In the genomic region with DNA sequence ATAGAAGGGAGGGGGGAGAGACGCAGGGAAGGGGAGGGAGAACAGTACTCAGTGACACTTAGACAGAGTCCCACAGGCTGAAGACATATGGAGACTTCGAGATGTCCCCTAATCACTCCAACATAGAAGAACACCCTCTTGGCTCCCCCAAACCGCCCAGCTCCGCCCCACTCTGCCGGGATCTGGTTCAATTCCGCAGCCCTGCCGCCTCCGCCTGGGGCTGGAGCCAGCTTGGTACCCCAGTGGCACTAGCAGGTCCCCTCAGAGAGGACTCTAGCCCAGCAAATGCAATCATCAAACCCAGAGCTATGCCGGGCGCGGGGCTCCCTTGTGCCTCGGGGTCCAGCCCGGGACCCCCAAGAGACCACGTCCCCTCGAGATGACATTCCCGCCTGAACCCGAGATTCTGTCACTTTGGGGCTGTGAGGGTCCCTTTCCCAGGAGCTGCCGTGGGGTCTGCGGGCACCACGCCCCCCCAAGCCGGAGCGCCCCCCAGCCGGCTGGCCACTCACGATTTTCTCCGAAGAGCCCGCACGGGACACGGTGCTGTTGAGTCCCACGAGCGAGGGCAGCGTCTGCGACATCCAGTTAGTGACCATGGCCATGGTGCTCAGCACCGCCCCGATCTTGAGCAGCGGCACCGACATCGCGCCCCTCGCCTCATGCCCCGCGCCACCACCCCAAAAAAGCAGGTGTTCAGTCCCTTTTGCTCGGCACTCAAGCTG, we compare ENCODE assay signal across 8 mouse cellular contexts. TPM values are rescaled to one million over a fixed set of nuclear protein-coding genes. Genes with fewer than 3 reads are reported as not detected.
DNase-seq lines count a peak whose midpoint lies in the region; ATAC-seq and TF ChIP-seq lines count a peak whose summit lies in the region.

No protein-coding gene starts in this region.

- peaks cover 68% of the 10 kb centered on the region for H3K27me3 ChIP-seq in kidney, embryonic 15.5 days
- H3K27me3 ChIP-seq in ES-Bruce4 (ENCODE audit: control insufficient read depth, insufficient read depth, low read length, poor library complexity, severe bottlenecking), result peaks cover 14% of the 10 kb centered on the region
- H3K27me3 ChIP-seq in liver, embryonic 12.5 days (replicated peaks), result peaks cover 73% of the 10 kb centered on the region

- no peak for TF ChIP-seq EP300 in ES-Bruce4 (IDR thresholded peaks at IDR 0.05; ENCODE audit: insufficient read depth, low read depth, low read length)

- H3K9ac ChIP-seq in kidney, embryonic 15.5 days, result peak overlapping the region; percentile 35; the same call in 1 of the 2 replicates
- H3K9ac ChIP-seq in ES-Bruce4 (ENCODE audit: low read depth, poor library complexity, severe bottlenecking), result peak overlapping the region; percentile 31; the same call in 1 of the 2 replicates
- no peak overlapping the region for H3K9ac ChIP-seq in liver, embryonic 12.5 days

- no peaks in the 10 kb centered on the region for H3K36me3 ChIP-seq in kidney, embryonic 15.5 days
- H3K36me3 ChIP-seq in ES-Bruce4 (ENCODE audit: control insufficient read depth, insufficient read depth, low read length, poor library complexity, severe bottlenecking), result no peaks in the 10 kb centered on the region
- no peaks in the 10 kb centered on the region for H3K36me3 ChIP-seq in liver, embryonic 12.5 days

- TF ChIP-seq POLR2A in ES-Bruce4 (IDR thresholded peaks at IDR 0.05; ENCODE audit: insufficient read depth, low read length), result no peak
- TF ChIP-seq POLR2A in embryonic fibroblast, embryonic 13.5 days (IDR thresholded peaks at IDR 0.05; ENCODE audit: low read depth, low read length), result no peak

- peaks cover 31% of the 10 kb centered on the region for H3K4me1 ChIP-seq in kidney, embryonic 15.5 days
- H3K4me1 ChIP-seq in ES-Bruce4 (ENCODE audit: control insufficient read depth, insufficient read depth, low read length), result no peaks in the 10 kb centered on the region
- no peaks in the 10 kb centered on the region; the same call in none of the 2 replicates for H3K4me1 ChIP-seq in embryonic fibroblast, embryonic 13.5 days (ENCODE audit: control insufficient read depth, insufficient read depth, low read length)
- peaks cover 20% of the 10 kb centered on the region for H3K4me1 ChIP-seq in liver, embryonic 12.5 days

- H3K9me3 ChIP-seq in kidney, embryonic 15.5 days (replicated peaks), result no peaks in the 10 kb centered on the region
- no peaks in the 10 kb centered on the region for H3K9me3 ChIP-seq in ES-Bruce4 (replicated peaks; ENCODE audit: control insufficient read depth, insufficient read depth, low read length, poor library complexity, severe bottlenecking)
- no peaks in the 10 kb centered on the region for H3K9me3 ChIP-seq in liver, embryonic 12.5 days (replicated peaks)

- no peak for DNase-seq in kidney, adult 8-10 months
- DNase-seq in MN1 (ENCODE audit: low spot score), result no peak
- no peak for DNase-seq in layer of hippocampus, adult 9-11 months
- no peak for DNase-seq in spleen, postnatal 4 days (ENCODE audit: low spot score in 2 of 2)

- H3K27ac ChIP-seq in kidney, embryonic 15.5 days, result no peak overlapping the region
- H3K27ac ChIP-seq in ES-Bruce4 (ENCODE audit: insufficient read depth, low read length), result no peak overlapping the region
- no peak overlapping the region for H3K27ac ChIP-seq in embryonic fibroblast, embryonic 13.5 days (ENCODE audit: insufficient read depth, low read length)
- H3K27ac ChIP-seq in liver, embryonic 12.5 days, result no peak overlapping the region

- ATAC-seq in kidney, embryonic 15.5 days (replicated peaks; ENCODE audit: low FRiP score), result no peak
- ATAC-seq in liver, embryonic 12.5 days, result no peak

- under 1% methylated on average over 42 of the region's 42 CpGs for WGBS in kidney, embryonic 15.5 days
- WGBS in liver, embryonic 12.5 days (ENCODE audit: insufficient replicate concordance), result 3% methylated on average over 42 of the region's 42 CpGs

- peak overlapping the region; percentile 100 for H3K4me2 ChIP-seq in kidney, embryonic 15.5 days
- peak overlapping the region; percentile 72 for H3K4me2 ChIP-seq in liver, embryonic 12.5 days

- TF ChIP-seq CTCF in ES-Bruce4 (IDR thresholded peaks at IDR 0.05; ENCODE audit: low read depth, low read length), result no peak
- TF ChIP-seq CTCF in embryonic fibroblast, embryonic 13.5 days (IDR thresholded peaks at IDR 0.05; ENCODE audit: borderline replicate concordance, insufficient read depth, low read length), result no peak

- peak overlapping the region; percentile 53 for H3K4me3 ChIP-seq in kidney, embryonic 15.5 days (replicated peaks)
- peak overlapping the region; percentile 73 for H3K4me3 ChIP-seq in ES-Bruce4 (ENCODE audit: low read depth, low read length)
- H3K4me3 ChIP-seq in embryonic fibroblast, embryonic 13.5 days (ENCODE audit: insufficient read depth, low read length), result peak overlapping the region; percentile 32
- peak overlapping the region; percentile 44 for H3K4me3 ChIP-seq in liver, embryonic 12.5 days

RNA-seq across cellular contexts. Expression of gene Olfm2, which starts 19.9 kb away (rescaled TPM):
- 4.7 and 7.1 TPM in 2 replicates for polyA plus RNA-seq in kidney, embryonic 15.5 days (2015; fragmentation: Nextera tagmentation; extraction: Ambion mirVana)
- polyA plus RNA-seq in ES-Bruce4 (2011; ENCODE audit: insufficient read depth, insufficient read length, low read depth, missing spikeins), result 3.3 and 4.4 TPM in 2 replicates
- polyA plus RNA-seq in embryonic fibroblast, embryonic 13.5 days (2011; ENCODE audit: insufficient read length, low read depth, missing spikeins), result 3.6 and 6.5 TPM in 2 replicates
- 0.28 and 0.32 TPM in 2 replicates for polyA plus RNA-seq in liver, embryonic 12.5 days (2016; fragmentation: Nextera tagmentation; extraction: Ambion mirVana)
